Mouse (Mus musculus) hindlimb bud, embryonic 11.5 days (tissue): ENCODE data around the gene Gm15319.
"Not testable (repeated sequence)": the region's sequence is repeated elsewhere in the genome, so short reads cannot be mapped to it uniquely, and the experiment has no call there.

ENCODE experiments used
- DNase-seq: peaks from one replicate; pipeline ENCODE4 v3.0.0-alpha.2; 2012; ENCODE audit warnings: low read depth, low spot score; ENCODE audit errors: extremely low spot score

Gene Gm15319

GRCm38 (mm10) chr8:20297939-20298505, 65.0 kb downstream of the Gm15319 start:
- DNase-seq: not testable (repeated sequence)

DNA sequence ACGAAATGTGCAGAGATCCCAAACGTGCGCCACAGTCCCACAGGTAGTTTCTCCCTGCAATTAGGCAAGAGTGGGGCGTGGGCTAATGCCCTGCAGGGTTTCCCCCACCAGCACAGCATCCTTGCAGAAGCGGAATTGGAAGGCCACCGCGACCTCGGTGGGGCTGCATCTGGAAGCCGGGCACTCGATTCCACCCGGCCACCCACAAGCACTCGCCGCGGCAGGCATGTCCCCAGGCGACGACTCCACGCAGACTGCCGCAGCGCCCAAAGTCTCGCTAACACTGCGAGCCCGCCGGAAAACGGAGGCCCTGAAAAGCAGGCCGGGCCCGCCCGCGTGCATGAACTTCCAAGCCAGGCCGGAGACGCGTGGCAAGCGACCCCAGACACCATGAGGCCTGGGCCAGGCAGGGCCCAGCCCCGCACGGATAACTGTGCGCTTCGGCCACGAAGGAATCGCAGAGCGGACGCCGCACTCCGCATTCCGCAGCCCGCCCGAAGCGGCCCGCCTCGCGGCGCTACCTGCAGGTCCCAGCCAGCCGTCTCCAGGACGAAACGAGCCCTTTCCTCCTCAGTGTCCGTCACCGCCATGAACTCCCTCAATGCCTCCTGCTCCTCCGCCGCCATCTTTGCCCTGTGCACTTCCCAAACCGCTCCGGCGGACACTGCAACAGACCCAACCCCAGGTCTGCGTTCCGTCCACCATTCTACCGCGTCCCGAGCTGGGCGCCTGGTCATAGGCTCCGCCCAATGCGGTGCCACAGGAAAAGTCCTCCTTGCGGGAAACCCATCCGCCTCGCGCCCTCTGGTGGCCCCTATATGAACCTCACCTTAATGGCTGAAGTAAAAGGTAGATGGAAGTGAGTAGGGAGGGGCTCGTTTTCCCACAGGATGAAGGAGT, 66.0 kb downstream of the Gm15319 start:
- not testable (repeated sequence) for DNase-seq

GRCm38 (mm10) chr8:20295881-20296280, 67.1 kb downstream of the Gm15319 start:
- not testable (repeated sequence) for DNase-seq

DNA sequence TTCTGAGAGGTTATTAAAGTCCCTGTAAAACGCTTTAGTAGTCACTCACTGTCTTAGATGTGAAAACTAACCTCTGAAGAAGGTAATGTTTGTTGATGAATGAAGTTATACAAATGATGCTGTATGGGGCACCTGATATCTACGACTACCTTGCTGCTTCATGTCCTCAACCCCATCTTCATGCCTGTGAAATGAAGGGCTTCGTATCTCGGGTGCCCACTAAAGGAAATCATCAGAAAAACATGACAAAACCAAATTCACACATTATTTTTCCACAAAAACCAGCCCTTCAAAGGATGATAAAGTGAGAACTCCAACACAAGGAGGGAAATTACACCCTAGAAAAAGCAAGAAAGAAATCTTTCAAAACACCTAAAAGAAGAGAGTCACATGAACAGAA, 68.2 kb downstream of the Gm15319 start:
- DNase-seq: not testable (repeated sequence)

DNA sequence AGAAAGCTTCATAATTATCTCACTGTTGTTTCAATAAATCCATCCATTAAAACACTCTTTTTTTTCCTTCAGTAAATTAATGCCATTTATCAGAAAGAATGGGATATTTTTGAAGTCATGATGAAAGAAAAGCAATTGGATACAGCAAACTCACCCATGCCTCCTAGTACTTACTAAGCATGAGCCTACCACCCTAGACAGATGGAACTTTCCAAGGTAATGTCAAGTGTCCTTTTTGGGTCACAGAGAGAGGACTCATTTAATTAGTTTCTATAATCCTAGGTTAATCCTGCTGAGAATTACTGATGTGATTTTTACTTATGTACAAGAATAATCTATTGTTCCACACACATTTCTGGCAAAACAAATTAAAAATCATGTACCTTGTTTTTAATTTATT, 69.0 kb downstream of the Gm15319 start:
- DNase-seq: not testable (repeated sequence)

DNA sequence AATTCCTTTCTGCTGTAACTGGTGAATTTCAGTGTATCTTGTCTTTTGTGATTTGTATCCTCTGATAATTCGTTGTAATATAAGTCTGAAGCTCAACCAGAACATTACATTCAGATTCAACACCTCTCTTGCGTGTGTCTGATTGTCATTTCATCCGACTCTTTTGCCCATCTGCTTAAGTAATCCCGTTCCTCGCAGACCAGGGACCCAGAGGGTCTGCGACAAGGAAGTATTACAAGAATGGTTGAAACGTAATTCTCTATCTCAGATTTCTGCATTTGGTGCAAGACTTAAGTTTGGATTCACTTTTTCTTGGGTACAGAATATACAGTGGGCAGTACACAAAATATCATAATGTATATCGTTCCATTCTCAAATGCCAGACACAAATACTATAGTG, 73.0 kb downstream of the Gm15319 start:
- DNase-seq: not testable (repeated sequence)

GRCm38 (mm10) chr8:20288878-20289277, 74.1 kb downstream of the Gm15319 start:
- not testable (repeated sequence) for DNase-seq

DNA sequence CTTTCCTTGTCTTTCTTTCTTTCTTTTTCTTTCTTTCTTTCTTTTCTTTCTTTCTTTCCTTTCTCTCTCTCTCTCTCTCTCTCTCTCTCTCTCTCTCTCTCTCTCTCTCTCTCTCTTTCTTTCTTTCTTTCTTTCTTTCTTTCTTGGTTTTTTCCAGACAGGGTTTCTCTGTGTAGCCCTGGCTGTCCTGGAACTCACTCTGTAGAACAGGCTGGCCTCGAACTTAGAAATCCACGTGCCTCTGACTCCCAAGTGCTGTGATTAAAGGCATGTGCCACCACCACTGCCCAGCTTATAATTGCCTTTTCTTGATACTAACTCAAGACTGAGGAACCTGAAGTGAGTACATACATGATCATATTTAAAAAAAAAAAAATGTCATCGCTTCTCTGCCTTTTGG, 75.3 kb downstream of the Gm15319 start:
- DNase-seq: not testable (repeated sequence)
